ENCODE assay signal across 16 mouse cellular contexts in genomic region chr6:49150349-49151229, GRCm38 (mm10).
DNase-seq lines count a peak whose midpoint lies in the region; ATAC-seq and TF ChIP-seq lines count a peak whose summit lies in the region.
"Had no signal": no experiment of that assay in that cellular context is flagged by ENCODE, and none has a peak within 500 bp of the region (broad histone marks: within the 10 kb centered on the region; RNA-seq: fewer than 3 reads in every experiment).

No protein-coding gene starts in this region.

- H3K4me3 ChIP-seq in forebrain, embryonic 12.5 days (replicated peaks) = no peak overlapping the region
- H3K4me3 ChIP-seq in forebrain, embryonic 15.5 days = no peak overlapping the region
- H3K4me3 ChIP-seq in intestine, embryonic 14.5 days (ENCODE audit: low read depth, low read length) = no peak overlapping the region
- no peak overlapping the region for H3K4me3 ChIP-seq in kidney, postnatal 0 days (replicated peaks; ENCODE audit: low read depth, low read length)
- no peak overlapping the region for H3K4me3 ChIP-seq in liver, embryonic 16.5 days (ENCODE audit: low read depth, low read length)
- H3K4me3 ChIP-seq: midbrain, embryonic 12.5 days had no signal

- H3K9ac ChIP-seq in forebrain, embryonic 12.5 days = no peak overlapping the region
- no peak overlapping the region for H3K9ac ChIP-seq in forebrain, embryonic 15.5 days (replicated peaks)
- H3K9ac ChIP-seq in intestine, embryonic 14.5 days (ENCODE audit: low read length) = no peak overlapping the region
- H3K9ac ChIP-seq in kidney, postnatal 0 days (ENCODE audit: low read depth, low read length) = no peak overlapping the region
- no peak overlapping the region for H3K9ac ChIP-seq in liver, embryonic 16.5 days (ENCODE audit: low read depth, low read length)
- H3K9ac ChIP-seq: midbrain, embryonic 12.5 days had no signal

- WGBS in forebrain, embryonic 12.5 days = 80% methylated on average over 9 of the region's 9 CpGs
- WGBS in forebrain, embryonic 15.5 days = 71% methylated on average over 9 of the region's 9 CpGs
- WGBS in intestine, embryonic 14.5 days = 67% methylated on average over 9 of the region's 9 CpGs
- 66% methylated on average over 9 of the region's 9 CpGs for WGBS in kidney, postnatal 0 days
- 56% methylated on average over 9 of the region's 9 CpGs for WGBS in liver, embryonic 16.5 days (ENCODE audit: insufficient replicate concordance)

- DNase-seq in intestine, embryonic 14.5 days (ENCODE audit: low spot score) = no peak
- no peak for DNase-seq in kidney, postnatal 0 days (ENCODE audit: low spot score)
- DNase-seq in ovary, postnatal 14 days (ENCODE audit: low spot score) = no peak
- no peak for DNase-seq in frontal cortex, postnatal 10 days (ENCODE audit: low spot score in 2 of 2)
- no peak for DNase-seq in heart, adult 18-20 months
- DNase-seq: adrenal gland, postnatal 10 days; cerebellum, postnatal 25 days; heart, postnatal 14 days; layer of hippocampus, postnatal 36 days; lung, postnatal 4 days; right cerebral cortex, postnatal 4 days; thymus, postnatal 36 days had no signal

- H3K36me3 ChIP-seq in forebrain, embryonic 12.5 days (replicated peaks) = no peaks in the 10 kb centered on the region
- H3K36me3 ChIP-seq in forebrain, embryonic 15.5 days = no peaks in the 10 kb centered on the region
- no peaks in the 10 kb centered on the region for H3K36me3 ChIP-seq in intestine, embryonic 14.5 days (ENCODE audit: control insufficient read depth, insufficient read depth, low read length)
- no peaks in the 10 kb centered on the region for H3K36me3 ChIP-seq in kidney, postnatal 0 days (ENCODE audit: insufficient read depth, low read length)
- no peaks in the 10 kb centered on the region for H3K36me3 ChIP-seq in liver, embryonic 16.5 days (ENCODE audit: control insufficient read depth, insufficient read depth)
- H3K36me3 ChIP-seq: midbrain, embryonic 12.5 days had no signal

- ATAC-seq in forebrain, embryonic 12.5 days (ENCODE audit: low FRiP score) = no peak
- no peak for ATAC-seq in forebrain, embryonic 15.5 days (replicated peaks)
- no peak for ATAC-seq in intestine, embryonic 14.5 days (replicated peaks; ENCODE audit: low FRiP score, low TSS enrichment, low read depth)
- ATAC-seq in kidney, postnatal 0 days (replicated peaks; ENCODE audit: low FRiP score, low read depth) = no peak
- ATAC-seq in liver, embryonic 16.5 days (ENCODE audit: low read depth) = peak; percentile 80

- H3K27me3 ChIP-seq in forebrain, embryonic 12.5 days = no peaks in the 10 kb centered on the region
- no peaks in the 10 kb centered on the region for H3K27me3 ChIP-seq in forebrain, embryonic 15.5 days
- H3K27me3 ChIP-seq in intestine, embryonic 14.5 days (replicated peaks; ENCODE audit: control insufficient read depth, insufficient read depth, low read length) = no peaks in the 10 kb centered on the region
- H3K27me3 ChIP-seq in kidney, postnatal 0 days (ENCODE audit: insufficient read depth, low read length) = no peaks in the 10 kb centered on the region
- no peaks in the 10 kb centered on the region for H3K27me3 ChIP-seq in liver, embryonic 16.5 days (ENCODE audit: control insufficient read depth, insufficient read depth, low read depth, low read length)
- H3K27me3 ChIP-seq: midbrain, embryonic 12.5 days had no signal

- no peaks in the 10 kb centered on the region for H3K9me3 ChIP-seq in forebrain, embryonic 12.5 days
- H3K9me3 ChIP-seq in forebrain, embryonic 15.5 days = no peaks in the 10 kb centered on the region
- H3K9me3 ChIP-seq in intestine, embryonic 14.5 days (ENCODE audit: control insufficient read depth, low read length) = no peaks in the 10 kb centered on the region
- H3K9me3 ChIP-seq in kidney, postnatal 0 days (replicated peaks; ENCODE audit: low read length) = no peaks in the 10 kb centered on the region
- H3K9me3 ChIP-seq in liver, embryonic 16.5 days (replicated peaks; ENCODE audit: control insufficient read depth, low read length) = no peaks in the 10 kb centered on the region
- H3K9me3 ChIP-seq: midbrain, embryonic 12.5 days had no signal

- no peak for TF ChIP-seq CTCF in kidney, postnatal 0 days (IDR thresholded peaks at IDR 0.05; ENCODE audit: low read depth)

- no peak overlapping the region for H3K4me2 ChIP-seq in forebrain, embryonic 12.5 days
- H3K4me2 ChIP-seq in forebrain, embryonic 15.5 days (replicated peaks) = no peak overlapping the region
- peak overlapping the region; percentile 32 for H3K4me2 ChIP-seq in intestine, embryonic 14.5 days (ENCODE audit: low read length)
- H3K4me2 ChIP-seq in kidney, postnatal 0 days (ENCODE audit: low read length) = no peak overlapping the region
- peak overlapping the region; percentile 13; the same call in 1 of the 2 replicates for H3K4me2 ChIP-seq in liver, embryonic 16.5 days (ENCODE audit: low read depth, low read length)
- H3K4me2 ChIP-seq: midbrain, embryonic 12.5 days had no signal

- H3K27ac ChIP-seq in forebrain, embryonic 12.5 days = peak overlapping the region; percentile 5; the same call in 1 of the 2 replicates
- H3K27ac ChIP-seq in forebrain, embryonic 15.5 days (replicated peaks) = no peak overlapping the region
- H3K27ac ChIP-seq in intestine, embryonic 14.5 days (ENCODE audit: low read depth) = peak overlapping the region; percentile 75
- peak overlapping the region; percentile 86; the same call in 1 of the 2 replicates for H3K27ac ChIP-seq in kidney, postnatal 0 days
- peak overlapping the region; percentile 61 for H3K27ac ChIP-seq in liver, embryonic 16.5 days (ENCODE audit: low read length)

- H3K4me1 ChIP-seq in forebrain, embryonic 12.5 days = peaks cover 31% of the 10 kb centered on the region
- H3K4me1 ChIP-seq in forebrain, embryonic 15.5 days = peaks cover under 1% of the 10 kb centered on the region; the same call in 1 of the 2 replicates
- H3K4me1 ChIP-seq in intestine, embryonic 14.5 days (replicated peaks; ENCODE audit: control insufficient read depth, insufficient read depth, low read length) = no peaks in the 10 kb centered on the region; the same call in 1 of the 2 replicates
- H3K4me1 ChIP-seq in kidney, postnatal 0 days (replicated peaks; ENCODE audit: insufficient read depth, low read length) = no peaks in the 10 kb centered on the region; the same call in 1 of the 2 replicates
- H3K4me1 ChIP-seq in liver, embryonic 16.5 days (ENCODE audit: control insufficient read depth, low read depth, low read length) = peaks cover 13% of the 10 kb centered on the region

Comparison
In these comparisons a context has a peak if more than half of its experiments do, and no peak if none do; other contexts are left out.
1. H3K4me2 ChIP-seq: peak in intestine, embryonic 14.5 days (single experiment) and liver, embryonic 16.5 days (single experiment); none in forebrain, embryonic 12.5 days (single experiment), forebrain, embryonic 15.5 days (single experiment) and kidney, postnatal 0 days (single experiment).